Mouse (Mus musculus): ENCODE results near the gene Hoxb2. TPM values are rescaled to one million over a fixed set of nuclear protein-coding genes. Genes with fewer than 3 reads are reported as not detected.

Hoxb2 gene
- polyA plus RNA-seq, 1 experiment from 2014 or later: 4.8 TPM

DNA sequence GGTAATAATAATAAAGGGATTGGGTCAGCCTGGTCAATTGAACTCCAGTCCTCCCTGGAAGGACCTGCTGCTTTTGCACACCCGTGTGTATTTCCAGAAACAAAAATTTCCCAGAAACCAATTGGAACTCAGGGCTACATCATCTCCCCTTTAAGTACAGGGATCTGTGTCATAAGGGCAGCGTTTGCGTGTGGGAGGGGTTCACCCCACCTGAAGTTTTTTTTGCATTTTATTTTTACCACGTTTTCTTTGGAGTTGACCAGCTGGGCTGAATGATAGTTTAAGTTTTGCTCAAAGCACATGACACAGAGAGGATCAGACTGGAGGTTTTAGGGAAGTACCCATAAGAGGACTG lies 7.8 kb upstream of the Hoxb2 start:
- H3K9ac ChIP-seq: no peak overlapping the region
- no peak overlapping the region for H3K27ac ChIP-seq
- WGBS: 8% methylated on average over 4 of the region's 4 CpGs
- peaks cover 17% of the 10 kb centered on the region for H3K4me1 ChIP-seq
- peaks cover 97% of the 10 kb centered on the region for H3K27me3 ChIP-seq
- no peak overlapping the region for H3K4me3 ChIP-seq
- H3K36me3 ChIP-seq: no peaks in the 10 kb centered on the region
- no peaks in the 10 kb centered on the region for H3K9me3 ChIP-seq
- H3K4me2 ChIP-seq (replicated peaks): no peak overlapping the region
- no peak for ATAC-seq (ENCODE audit: low FRiP score, low read depth)

DNA sequence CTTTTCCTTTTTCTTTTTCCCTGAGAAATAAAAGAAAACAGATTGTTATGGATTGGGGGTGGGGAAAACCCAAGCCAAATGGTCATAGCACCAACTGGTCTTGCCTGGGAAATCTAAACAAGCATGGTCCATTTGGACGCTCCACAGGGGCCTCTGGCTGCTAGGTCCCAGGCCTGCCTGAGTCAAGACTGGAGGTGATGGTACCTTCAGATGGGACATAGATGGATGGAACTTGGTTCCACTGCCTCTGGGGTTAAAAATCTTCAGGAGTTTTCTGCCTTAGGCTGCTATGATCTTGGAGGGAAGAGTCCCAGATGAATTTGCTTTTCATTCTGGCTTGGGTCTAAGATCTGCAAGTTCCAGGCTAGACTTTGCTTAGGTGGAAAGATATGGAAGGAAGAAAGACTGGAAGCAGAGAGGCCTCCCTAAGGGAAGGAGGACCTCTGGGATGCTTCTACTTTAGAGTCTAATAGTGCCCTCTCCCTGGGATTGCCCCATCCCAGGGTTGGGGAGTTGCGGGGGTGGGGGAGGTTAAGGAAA lies 7.0 kb upstream of the Hoxb2 start:
- 33% methylated on average over 2 of the region's 2 CpGs for WGBS

DNA sequence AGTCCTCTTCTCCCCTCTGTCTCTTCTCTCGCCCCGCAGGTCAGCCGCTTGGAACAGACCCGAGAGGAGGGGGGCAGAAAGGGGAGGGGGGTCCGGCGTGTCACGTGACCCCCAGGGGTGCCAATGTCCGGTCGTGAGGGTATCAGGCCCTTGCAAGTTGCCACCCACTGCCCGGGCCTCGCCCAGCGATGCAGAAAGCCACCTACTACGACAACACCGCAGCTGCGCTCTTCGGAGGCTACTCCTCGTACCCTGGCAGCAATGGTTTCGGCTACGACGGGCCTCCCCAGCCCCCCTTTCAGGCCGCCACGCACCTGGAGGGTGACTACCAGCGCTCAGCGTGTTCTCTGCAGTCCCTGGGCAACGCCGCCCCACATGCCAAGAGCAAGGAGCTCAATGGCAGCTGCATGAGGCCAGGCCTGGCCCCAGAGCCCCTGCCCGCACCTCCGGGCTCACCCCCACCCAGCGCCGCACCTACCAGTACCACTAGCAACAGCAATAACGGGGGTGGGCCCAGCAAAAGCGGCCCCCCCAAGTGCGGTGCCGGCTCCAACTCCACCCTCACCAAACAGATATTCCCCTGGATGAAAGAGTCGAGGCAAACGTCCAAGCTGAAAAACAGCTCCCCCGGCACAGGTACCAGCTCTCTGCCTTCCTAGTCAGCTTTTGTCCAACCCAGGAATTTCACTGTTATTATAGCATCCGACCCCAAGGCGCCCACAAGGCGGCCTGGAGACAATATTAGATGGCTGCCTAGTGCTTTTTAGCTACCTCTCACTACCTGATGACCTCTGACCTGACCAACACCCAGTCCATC lies 6.1 kb upstream of the Hoxb2 start:
- H3K27ac ChIP-seq: no peak overlapping the region
- 7% methylated on average over 40 of the region's 40 CpGs for WGBS
- H3K9me3 ChIP-seq: no peaks in the 10 kb centered on the region
- peaks cover 17% of the 10 kb centered on the region for H3K4me1 ChIP-seq
- H3K4me3 ChIP-seq: no peak overlapping the region
- no peaks in the 10 kb centered on the region for H3K36me3 ChIP-seq
- no peak overlapping the region for H3K4me2 ChIP-seq (replicated peaks)
- peaks cover 96% of the 10 kb centered on the region for H3K27me3 ChIP-seq
- no peak for ATAC-seq (ENCODE audit: low FRiP score, low read depth)
- no peak overlapping the region for H3K9ac ChIP-seq

More for the DNA sequence above, 7.0 kb upstream of the Hoxb2 start:
- Histone ChIP-seq H3K9me3 (no peaks in the 10 kb centered on the region), H3K36me3 (no peaks in the 10 kb centered on the region), H3K27ac (no peak overlapping the region), H3K4me3 (no peak overlapping the region), H3K4me2 (replicated peaks) (no peak overlapping the region), H3K4me1 (peaks cover 17% of the 10 kb centered on the region), H3K27me3 (peaks cover 96% of the 10 kb centered on the region), H3K9ac (no peak overlapping the region)
- no peak for ATAC-seq (ENCODE audit: low FRiP score, low read depth)

DNA sequence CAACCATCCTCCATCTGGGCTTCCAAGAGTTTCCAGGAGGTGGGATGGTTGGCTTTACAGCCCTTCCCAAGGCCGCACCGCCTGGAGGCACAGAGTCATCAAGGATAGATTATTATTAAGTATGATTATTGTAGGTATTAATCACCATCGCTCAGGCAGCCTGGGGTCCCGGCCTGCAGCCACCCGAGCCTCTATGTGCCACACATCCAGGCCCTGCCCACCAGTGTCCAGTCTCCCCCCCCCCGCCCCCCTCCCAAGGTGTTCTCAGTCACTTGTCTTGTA lies 5.5 kb upstream of the Hoxb2 start:
- no peak for ATAC-seq (ENCODE audit: low FRiP score, low read depth)
- Histone ChIP-seq H3K27ac (no peak overlapping the region), H3K4me1 (peaks cover 17% of the 10 kb centered on the region), H3K9me3 (no peaks in the 10 kb centered on the region), H3K36me3 (no peaks in the 10 kb centered on the region), H3K9ac (no peak overlapping the region), H3K4me2 (replicated peaks) (no peak overlapping the region), H3K4me3 (no peak overlapping the region), H3K27me3 (peaks cover 96% of the 10 kb centered on the region)
- WGBS: 7% methylated on average over 6 of the region's 6 CpGs

DNA sequence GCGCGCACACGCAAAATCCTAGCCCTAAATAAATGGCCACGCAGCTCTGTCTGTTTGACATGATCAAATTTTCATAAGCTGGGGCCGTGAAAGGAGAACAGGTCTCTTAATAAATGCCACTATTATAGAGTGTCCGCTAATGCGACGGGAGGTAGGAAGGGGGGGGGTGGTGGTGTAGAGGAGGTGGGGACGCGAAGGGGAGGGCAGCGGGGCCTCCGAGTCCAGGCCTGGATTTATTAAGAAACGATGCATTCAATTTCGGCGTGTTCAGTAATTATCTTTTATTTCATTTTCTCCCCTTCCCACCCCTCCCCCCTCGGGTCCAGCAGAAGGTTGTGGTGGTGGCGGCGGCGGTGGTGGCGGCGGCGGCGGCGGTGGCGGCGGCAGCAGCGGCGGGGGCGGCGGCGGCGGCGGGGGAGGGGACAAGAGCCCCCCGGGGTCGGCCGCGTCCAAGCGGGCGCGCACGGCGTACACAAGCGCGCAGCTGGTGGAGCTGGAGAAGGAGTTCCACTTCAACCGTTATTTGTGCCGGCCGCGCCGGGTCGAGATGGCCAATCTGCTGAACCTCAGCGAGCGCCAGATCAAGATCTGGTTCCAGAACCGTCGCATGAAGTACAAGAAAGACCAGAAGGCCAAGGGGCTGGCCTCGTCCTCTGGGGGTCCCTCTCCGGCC lies 5.0 kb upstream of the Hoxb2 start:
- peaks cover 17% of the 10 kb centered on the region for H3K4me1 ChIP-seq
- WGBS: 3% methylated on average over 39 of the region's 56 CpGs
- H3K9me3 ChIP-seq: no peaks in the 10 kb centered on the region
- no peaks in the 10 kb centered on the region for H3K36me3 ChIP-seq
- peaks cover 96% of the 10 kb centered on the region for H3K27me3 ChIP-seq
- 0 out of 2 replicates have a peak overlapping the region, but pooled peaks have one; percentile 35 for H3K9ac ChIP-seq
- no peak overlapping the region for H3K27ac ChIP-seq
- no peak for ATAC-seq (ENCODE audit: low FRiP score, low read depth)
- H3K4me2 ChIP-seq (replicated peaks): peak overlapping the region; percentile 56
- peak overlapping the region; percentile 28 for H3K4me3 ChIP-seq

- Histone ChIP-seq H3K36me3 (no peaks in the 10 kb centered on the region), H3K27ac (no peak overlapping the region), H3K4me3 (peak overlapping the region; percentile 28), H3K4me2 (replicated peaks) (peak overlapping the region; percentile 56), H3K9ac (0 out of 2 replicates have a peak overlapping the region, but pooled peaks have one; percentile 35), H3K4me1 (peaks cover 12% of the 10 kb centered on the region), H3K9me3 (no peaks in the 10 kb centered on the region), H3K27me3 (peaks cover 96% of the 10 kb centered on the region)
- ATAC-seq (ENCODE audit: low FRiP score, low read depth): peak; percentile 15; the same call in 1 of the 2 replicates
- 6% methylated on average over 41 of the region's 45 CpGs for WGBS
Measured at GRCm38 (mm10) chr11:96345893-96346806, 4.2 kb upstream of the Hoxb2 start.

DNA sequence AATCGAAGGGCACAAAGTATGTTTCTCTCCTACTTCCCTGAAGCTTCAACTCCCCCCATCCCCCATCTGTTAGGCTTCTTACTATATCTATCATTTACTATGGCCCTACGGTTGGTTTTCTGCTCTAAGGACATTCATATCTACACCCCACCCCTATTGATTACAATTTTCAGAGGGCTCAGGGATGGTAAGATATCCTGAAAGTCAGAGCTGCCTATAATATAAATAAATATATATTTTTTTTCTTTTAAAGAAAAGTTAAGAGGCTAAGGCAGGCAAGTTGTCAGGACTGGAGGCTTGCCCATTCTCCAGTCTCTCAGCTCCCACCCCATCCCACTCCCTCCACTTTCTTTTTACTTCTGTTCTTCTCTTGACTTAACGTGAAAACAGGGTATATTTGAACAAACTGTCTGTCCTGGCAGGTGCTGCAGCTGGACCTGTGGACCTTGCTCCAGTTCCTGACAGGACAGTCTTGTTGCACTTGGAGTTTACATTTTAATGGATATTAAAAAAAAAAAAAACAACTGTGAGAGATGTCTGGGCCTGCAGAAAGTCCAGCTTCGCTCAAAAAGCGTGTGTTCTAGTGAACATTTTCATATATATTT lies 3.3 kb upstream of the Hoxb2 start:
- ATAC-seq (ENCODE audit: low FRiP score, low read depth): no peak
- H3K36me3 ChIP-seq: no peaks in the 10 kb centered on the region
- no peaks in the 10 kb centered on the region for H3K9me3 ChIP-seq
- WGBS: 45% methylated on average over 5 of the region's 5 CpGs
- no peak overlapping the region for H3K9ac ChIP-seq
- peaks cover 97% of the 10 kb centered on the region for H3K27me3 ChIP-seq
- H3K27ac ChIP-seq: no peak overlapping the region
- no peak overlapping the region for H3K4me3 ChIP-seq
- peaks cover 12% of the 10 kb centered on the region for H3K4me1 ChIP-seq
- H3K4me2 ChIP-seq (replicated peaks): no peak overlapping the region

- WGBS: 21% methylated on average over 4 of the region's 4 CpGs
- Histone ChIP-seq H3K4me1 (peaks cover 14% of the 10 kb centered on the region), H3K36me3 (no peaks in the 10 kb centered on the region), H3K27ac (no peak overlapping the region), H3K9me3 (no peaks in the 10 kb centered on the region), H3K4me2 (replicated peaks) (no peak overlapping the region), H3K27me3 (peaks cover 97% of the 10 kb centered on the region), H3K4me3 (no peak overlapping the region), H3K9ac (no peak overlapping the region)
- no peak for ATAC-seq (ENCODE audit: low FRiP score, low read depth)
Measured at GRCm38 (mm10) chr11:96347717-96348116, 2.6 kb upstream of the Hoxb2 start.

GRCm38 (mm10) chr11:96348141-96348928 lies 2.0 kb upstream of the Hoxb2 start:
- ATAC-seq (ENCODE audit: low FRiP score, low read depth): no peak
- peaks cover 20% of the 10 kb centered on the region for H3K4me1 ChIP-seq
- H3K27me3 ChIP-seq: peaks cover 97% of the 10 kb centered on the region
- 9% methylated on average over 21 of the region's 21 CpGs for WGBS
- no peak overlapping the region for H3K4me2 ChIP-seq (replicated peaks)
- no peak overlapping the region for H3K4me3 ChIP-seq
- no peak overlapping the region for H3K27ac ChIP-seq
- H3K9ac ChIP-seq: no peak overlapping the region
- no peaks in the 10 kb centered on the region for H3K9me3 ChIP-seq
- no peaks in the 10 kb centered on the region for H3K36me3 ChIP-seq

DNA sequence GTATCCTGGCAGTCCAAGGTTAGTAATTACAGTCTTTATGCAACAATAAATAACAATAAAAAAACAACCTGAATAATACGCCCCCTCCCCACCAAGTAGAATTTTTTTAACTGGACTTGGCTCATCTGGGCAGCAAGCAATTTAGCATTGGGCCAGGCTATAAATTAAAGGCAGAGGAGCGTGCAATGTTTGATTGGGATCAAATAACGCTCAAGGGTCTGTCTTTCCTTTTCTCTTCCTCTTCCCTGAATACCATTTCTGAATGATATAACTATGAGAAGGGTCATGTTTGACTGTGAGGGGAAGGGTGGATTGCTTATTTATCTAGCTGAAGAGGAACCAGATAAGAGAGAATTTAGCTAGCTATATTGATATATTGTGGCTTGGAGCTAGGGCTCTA lies 1.3 kb upstream of the Hoxb2 start:
- no peaks in the 10 kb centered on the region for H3K36me3 ChIP-seq
- H3K9me3 ChIP-seq: no peaks in the 10 kb centered on the region
- no peak overlapping the region for H3K4me3 ChIP-seq
- 14% methylated on average over 3 of the region's 3 CpGs for WGBS
- H3K27ac ChIP-seq: no peak overlapping the region
- peaks cover 20% of the 10 kb centered on the region for H3K4me1 ChIP-seq
- peaks cover 92% of the 10 kb centered on the region for H3K27me3 ChIP-seq
- H3K4me2 ChIP-seq (replicated peaks): no peak overlapping the region
- H3K9ac ChIP-seq: no peak overlapping the region
- ATAC-seq (ENCODE audit: low FRiP score, low read depth): no peak
